Comparison of ENCODE assay signal across 16 mouse cellular contexts in the genomic region with DNA sequence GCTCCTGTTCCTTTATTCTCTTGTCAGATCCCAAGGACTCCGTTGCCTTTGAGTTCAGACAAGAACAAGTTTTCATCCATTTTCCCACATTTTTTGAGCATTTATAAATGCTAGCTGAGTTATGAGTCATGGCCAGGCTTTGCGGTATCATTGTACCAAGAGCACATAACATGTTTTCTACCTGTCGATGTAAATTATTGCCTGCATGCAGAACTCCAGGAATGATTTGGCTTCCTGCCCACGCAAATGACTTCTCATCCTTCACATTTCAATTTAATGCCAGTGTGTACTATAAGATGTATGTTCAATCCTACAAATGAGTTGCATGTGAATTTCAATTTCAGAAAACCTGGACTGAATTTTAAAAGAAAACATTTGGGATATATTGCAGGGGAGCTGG.
"Had no signal": no experiment of that assay in that cellular context is flagged by ENCODE, and none has a peak within 500 bp of the region (broad histone marks: within the 10 kb centered on the region; RNA-seq: fewer than 3 reads in every experiment).

No protein-coding gene starts in this region.

- H3K4me1 ChIP-seq: liver, embryonic 15.5 days had no signal

- H3K27me3 ChIP-seq: limb, embryonic 13.5 days; liver, embryonic 15.5 days; neural tube, embryonic 15.5 days had no signal

- DNase-seq: kidney, adult 8-10 months; kidney, postnatal 36 days; layer of hippocampus, adult 9-11 months; lung, adult 2 months; lung, postnatal 4 days; right cerebral cortex, adult 18-20 months; right cerebral cortex, postnatal 25 days; thymus, postnatal 4 days had no signal

- H3K27ac ChIP-seq: limb, embryonic 13.5 days; liver, embryonic 15.5 days; neural tube, embryonic 15.5 days; stomach, postnatal 0 days had no signal

- H3K9me3 ChIP-seq: limb, embryonic 13.5 days; liver, embryonic 15.5 days; neural tube, embryonic 15.5 days had no signal

- H3K4me3 ChIP-seq: limb, embryonic 13.5 days; liver, embryonic 15.5 days; neural tube, embryonic 15.5 days had no signal

- H3K4me2 ChIP-seq: limb, embryonic 13.5 days; liver, embryonic 11.5 days; liver, embryonic 15.5 days; midbrain, embryonic 11.5 days; neural tube, embryonic 15.5 days had no signal

- H3K9ac ChIP-seq: limb, embryonic 13.5 days; liver, embryonic 15.5 days; neural tube, embryonic 15.5 days had no signal

- ATAC-seq: lung, postnatal 0 days; midbrain, embryonic 16.5 days had no signal

- H3K36me3 ChIP-seq: limb, embryonic 13.5 days; liver, embryonic 15.5 days; neural tube, embryonic 15.5 days had no signal
